Mouse (Mus musculus): Measurements from ENCODE around the gene Card11.

- TF ChIP-seq POLR2A (IDR thresholded peaks at IDR 0.05; ENCODE audit: insufficient read depth, low read depth, low read length) (no peak), CTCF (IDR thresholded peaks at IDR 0.05; ENCODE audit: insufficient read depth, low read depth, low read length) (no peak)
Measured at GRCm38 (mm10) chr5:140853723-140854122, 146.7 kb downstream of the Card11 start.

Data from olfactory bulb, adult 2 months (tissue).